Mouse (Mus musculus) limb, embryonic 10.5 days (tissue): ENCODE measurements around the gene Trim65. TPM values are rescaled to one million over a fixed set of nuclear protein-coding genes. Genes with fewer than 3 reads are reported as not detected.

Experiments used
- DNase-seq: peaks from one replicate; pipeline ENCODE4 v3.0.0-alpha.2; 2017; ENCODE audit warnings: low spot score
- H3K27ac ChIP-seq: fragments of 300-500 bp; sonication (generic); 2 replicates; pipeline ENCODE4 v1.5.1; 2016; ENCODE audit warnings: mild to moderate bottlenecking
- H3K27me3 ChIP-seq: fragments of 300-500 bp; sonication (generic); 2 replicates; pipeline ENCODE4 v1.6.1; 2016; ENCODE audit warnings: low read depth, mild to moderate bottlenecking; ENCODE audit not compliant: poor library complexity, severe bottlenecking
- H3K36me3 ChIP-seq: fragments of 300-500 bp; sonication (generic); 2 replicates; pipeline ENCODE4 v1.6.1; 2016; ENCODE audit warnings: mild to moderate bottlenecking, moderate library complexity
- H3K4me1 ChIP-seq: fragments of 300-500 bp; sonication (generic); 2 replicates; pipeline ENCODE4 v1.6.1; 2016
- H3K4me3 ChIP-seq: fragments of 300-500 bp; sonication (generic); 2 replicates; pipeline ENCODE4 v1.5.1; 2016; ENCODE audit warnings: mild to moderate bottlenecking, moderate library complexity
- H3K9me3 ChIP-seq: fragments of 300-500 bp; sonication (generic); replicated peaks from 2 replicates; pipeline ENCODE4 v1.6.1; 2016; ENCODE audit warnings: mild to moderate bottlenecking
- WGBS: fragments of 180-500 bp; shearing (Covaris S2); methylation state at CpG from one replicate; pipeline ENCODE4 v1.1.7; 2016; 5-methylcytosine and 5-hydroxymethylcytosine counted together
- polyA plus RNA-seq: library from polyadenylated mRNA; unstranded; fragments of >200 nt; fragmentation: Nextera tagmentation; extraction: Ambion mirVana; gene quantifications from 2 replicates; pipeline ENCODE4 v1.2.1, GENCODE M21; 2016

Trim65 gene
- polyA plus RNA-seq, result 1.9 and 2.1 TPM in 2 replicates

DNA sequence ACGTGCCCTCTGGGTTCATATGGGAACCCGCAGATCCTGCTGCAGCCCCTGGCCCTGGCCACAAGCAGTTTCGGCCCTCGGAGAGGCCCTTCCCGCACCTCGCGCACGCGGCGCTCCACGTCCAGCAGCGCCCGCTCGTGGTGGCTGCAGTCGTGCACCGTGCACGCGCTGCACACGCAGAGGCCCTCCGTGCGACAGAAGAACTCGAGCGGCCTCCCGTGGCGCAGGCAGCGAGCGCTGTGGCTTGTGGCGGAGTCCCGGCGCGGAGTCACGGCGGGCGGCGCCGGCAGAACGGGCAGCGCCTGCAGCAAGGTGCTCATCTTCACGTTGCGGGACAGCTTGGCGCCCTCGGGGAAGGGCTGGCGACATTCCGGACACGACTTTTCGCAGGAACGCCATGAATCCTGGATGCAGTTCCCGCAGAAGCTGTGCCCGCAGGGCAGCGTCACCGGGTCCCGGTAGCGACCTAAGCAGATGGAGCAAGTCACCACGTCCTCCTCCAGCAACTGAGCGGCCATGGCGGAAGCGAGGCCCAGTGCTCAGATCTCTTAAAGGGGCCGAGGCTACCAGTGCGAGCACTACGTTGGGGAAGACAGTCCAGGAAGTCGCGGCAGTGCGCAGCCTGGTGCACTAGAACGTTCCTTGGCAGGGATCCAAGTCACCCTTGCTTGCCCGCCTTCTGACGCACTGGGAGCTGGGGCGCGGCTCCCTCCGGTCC is at the start of gene Trim65:
Trim65 (minus strand) TSS at position 641 of the 718 bp plus-strand sequence.
- peaks cover 53% of the 10 kb centered on the region for H3K36me3 ChIP-seq
- peaks cover 9% of the 10 kb centered on the region; the same call in 1 of the 2 replicates for H3K27me3 ChIP-seq
- WGBS, result 3% methylated on average over 69 of the region's 69 CpGs
- H3K27ac ChIP-seq, result peak within 1 kb of the TSS; percentile 89
- H3K4me3 ChIP-seq, result peak within 1 kb of the TSS; percentile 70
- H3K4me1 ChIP-seq, result peaks cover 57% of the 10 kb centered on the region
- H3K9me3 ChIP-seq, result no peaks in the 10 kb centered on the region
- DNase-seq, result peak; percentile 88

GRCm38 (mm10) chr11:116178411-116179121 is 47.6 kb upstream of the Trim65 start:
- 92% methylated on average over 20 of the region's 20 CpGs for WGBS
- no peak overlapping the region for H3K27ac ChIP-seq
- H3K27me3 ChIP-seq, result no peaks in the 10 kb centered on the region
- no peaks in the 10 kb centered on the region for H3K9me3 ChIP-seq
- no peak for DNase-seq
- H3K4me3 ChIP-seq, result no peak overlapping the region
- no peaks in the 10 kb centered on the region for H3K4me1 ChIP-seq
- H3K36me3 ChIP-seq, result peaks cover 83% of the 10 kb centered on the region

DNA sequence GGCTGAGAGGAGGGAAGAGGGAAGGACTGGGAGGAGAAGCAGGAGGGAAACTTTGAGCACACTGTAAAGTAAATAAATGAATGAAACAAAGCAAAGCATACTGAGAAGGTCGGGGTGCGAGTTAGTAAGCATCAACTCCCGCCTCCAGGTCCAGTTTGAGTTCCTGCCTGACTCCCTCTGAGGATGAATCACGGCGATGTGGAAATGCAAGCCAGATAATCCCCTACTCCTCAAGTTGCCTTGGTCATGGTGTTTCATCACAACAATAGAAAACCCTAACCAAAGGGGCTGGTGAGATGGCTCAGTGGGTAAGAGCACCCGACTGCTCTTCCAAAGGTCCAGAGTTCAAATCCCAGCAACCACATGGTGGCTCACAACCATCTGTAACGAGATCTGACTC is 45.1 kb upstream of the Trim65 start:
- no peaks in the 10 kb centered on the region for H3K4me1 ChIP-seq
- H3K4me3 ChIP-seq, result no peak overlapping the region
- H3K27ac ChIP-seq, result no peak overlapping the region
- WGBS, result 92% methylated on average over 7 of the region's 7 CpGs
- H3K36me3 ChIP-seq, result peaks cover 82% of the 10 kb centered on the region
- H3K9me3 ChIP-seq, result no peaks in the 10 kb centered on the region
- H3K27me3 ChIP-seq, result no peaks in the 10 kb centered on the region
- no peak for DNase-seq

GRCm38 (mm10) chr11:116174775-116175448 is 44.0 kb upstream of the Trim65 start:
- 91% methylated on average over 22 of the region's 22 CpGs for WGBS
- H3K36me3 ChIP-seq, result peaks cover 72% of the 10 kb centered on the region

GRCm38 (mm10) chr11:116171959-116172358 is 41.0 kb upstream of the Trim65 start:
- peaks cover 15% of the 10 kb centered on the region for H3K4me1 ChIP-seq

More at GRCm38 (mm10) chr11:116174775-116175448, 44.0 kb upstream of the Trim65 start:
- Histone ChIP-seq H3K4me3 (no peak overlapping the region), H3K9me3 (no peaks in the 10 kb centered on the region), H3K4me1 (no peaks in the 10 kb centered on the region), H3K27me3 (no peaks in the 10 kb centered on the region), H3K27ac (no peak overlapping the region)
- DNase-seq, result no peak

DNA sequence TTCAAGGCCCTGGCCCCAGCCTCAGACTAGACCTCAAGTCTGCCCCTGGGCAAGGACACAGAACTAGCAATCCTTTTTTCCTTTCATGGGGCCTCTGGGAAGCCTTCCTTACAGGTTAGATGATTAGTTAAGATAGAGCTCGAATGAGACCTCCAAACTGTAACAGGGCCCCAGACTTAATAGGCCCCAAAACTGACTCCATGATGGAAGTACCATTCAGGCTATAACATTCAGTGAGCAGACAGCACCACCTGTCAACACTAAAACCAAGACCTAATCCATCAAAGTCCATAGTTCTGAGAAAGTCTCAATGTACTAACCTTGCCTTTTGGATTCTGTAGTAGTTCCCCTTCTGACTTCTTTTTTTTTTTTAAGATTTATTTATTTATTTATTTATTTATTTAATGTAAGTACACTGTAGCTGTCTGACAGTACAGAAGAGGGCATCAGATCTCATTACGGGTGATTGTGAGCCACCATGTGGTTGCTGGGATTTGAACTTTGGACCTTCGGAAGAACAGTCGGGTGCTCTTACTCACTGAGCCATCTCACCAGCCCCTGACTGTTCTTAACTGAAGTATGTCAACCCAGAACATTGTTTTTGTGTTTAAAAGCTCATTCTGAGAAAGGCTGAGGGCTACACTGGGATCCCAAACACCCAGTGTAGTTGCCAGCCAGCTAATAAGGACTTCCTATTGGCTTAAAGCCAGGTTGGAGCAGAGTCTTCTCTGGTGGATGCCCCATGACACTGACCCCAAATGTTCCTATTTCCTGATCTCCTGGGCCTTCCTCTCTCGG is 39.3 kb upstream of the Trim65 start:
- WGBS, result 90% methylated on average over 5 of the region's 5 CpGs
- no peak for DNase-seq
- H3K27ac ChIP-seq, result no peak overlapping the region
- no peaks in the 10 kb centered on the region for H3K9me3 ChIP-seq
- H3K36me3 ChIP-seq, result peaks cover 46% of the 10 kb centered on the region
- H3K27me3 ChIP-seq, result no peaks in the 10 kb centered on the region
- H3K4me3 ChIP-seq, result no peak overlapping the region
- H3K4me1 ChIP-seq, result peaks cover 23% of the 10 kb centered on the region

More at GRCm38 (mm10) chr11:116171959-116172358, 41.0 kb upstream of the Trim65 start:
- no peak overlapping the region for H3K27ac ChIP-seq
- DNase-seq, result no peak
- H3K4me3 ChIP-seq, result no peak overlapping the region
- H3K27me3 ChIP-seq, result no peaks in the 10 kb centered on the region
- H3K36me3 ChIP-seq, result peaks cover 45% of the 10 kb centered on the region
- no peaks in the 10 kb centered on the region for H3K9me3 ChIP-seq
- 92% methylated on average over 2 of the region's 2 CpGs for WGBS

- H3K4me3 ChIP-seq, result no peak overlapping the region
- H3K9me3 ChIP-seq, result no peaks in the 10 kb centered on the region
- no peaks in the 10 kb centered on the region for H3K27me3 ChIP-seq
- 91% methylated on average over 3 of the region's 3 CpGs for WGBS
- H3K36me3 ChIP-seq, result peaks cover 46% of the 10 kb centered on the region
- DNase-seq, result no peak
- no peak overlapping the region for H3K27ac ChIP-seq
- peaks cover 23% of the 10 kb centered on the region for H3K4me1 ChIP-seq
These were observed 38.3 kb upstream of the Trim65 start for GRCm38 (mm10) chr11:116169214-116169613.

GRCm38 (mm10) chr11:116167884-116168439 is 37.0 kb upstream of the Trim65 start, which contains the start of gene Fbf1:
Fbf1 (minus strand) TSS chr11:116168166.
- WGBS, result under 1% methylated on average over 40 of the region's 40 CpGs
- peak; percentile 94 for DNase-seq
- H3K27me3 ChIP-seq, result no peaks in the 10 kb centered on the region
- peaks cover 46% of the 10 kb centered on the region for H3K36me3 ChIP-seq
- peaks cover 30% of the 10 kb centered on the region for H3K4me1 ChIP-seq
- peak within 1 kb of the TSS; percentile 92 for H3K27ac ChIP-seq
- no peaks in the 10 kb centered on the region for H3K9me3 ChIP-seq
- peak within 1 kb of the TSS; percentile 78 for H3K4me3 ChIP-seq

DNA sequence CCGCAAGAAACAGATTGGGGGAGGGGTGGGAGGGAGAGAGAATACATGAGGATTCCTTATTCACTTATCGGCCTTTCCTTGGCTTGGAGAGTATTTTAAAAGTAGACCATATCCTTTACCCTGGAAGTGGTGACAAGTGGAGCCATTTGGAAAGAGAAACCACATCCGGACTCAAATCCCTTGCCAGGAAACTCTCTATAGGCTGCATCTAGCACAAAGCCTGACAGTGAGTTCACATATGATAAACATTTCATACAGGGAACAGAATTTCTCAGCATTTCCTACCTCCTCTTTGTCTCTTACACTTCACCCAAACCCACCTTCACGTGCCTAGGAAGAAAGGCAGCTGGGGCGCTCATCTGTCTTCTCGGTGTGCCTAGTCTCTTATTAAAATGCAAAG is 36.3 kb upstream of the Trim65 start:
- H3K4me3 ChIP-seq, result peak overlapping the region; percentile 78
- DNase-seq, result no peak

GRCm38 (mm10) chr11:116163002-116163401 is 32.1 kb upstream of the Trim65 start:
- H3K36me3 ChIP-seq, result peaks cover 82% of the 10 kb centered on the region
- H3K4me1 ChIP-seq, result peaks cover 23% of the 10 kb centered on the region
- no peaks in the 10 kb centered on the region for H3K27me3 ChIP-seq
- H3K4me3 ChIP-seq, result no peak overlapping the region
- H3K27ac ChIP-seq, result no peak overlapping the region
- no peaks in the 10 kb centered on the region for H3K9me3 ChIP-seq
- WGBS, result 61% methylated on average over 9 of the region's 9 CpGs
- DNase-seq, result no peak

More for the DNA sequence above, 36.3 kb upstream of the Trim65 start:
- Histone ChIP-seq H3K27ac (peak overlapping the region; percentile 92), H3K27me3 (no peaks in the 10 kb centered on the region), H3K9me3 (no peaks in the 10 kb centered on the region), H3K4me1 (peaks cover 31% of the 10 kb centered on the region), H3K36me3 (peaks cover 45% of the 10 kb centered on the region)
- WGBS, result 18% methylated on average over 6 of the region's 6 CpGs

DNA sequence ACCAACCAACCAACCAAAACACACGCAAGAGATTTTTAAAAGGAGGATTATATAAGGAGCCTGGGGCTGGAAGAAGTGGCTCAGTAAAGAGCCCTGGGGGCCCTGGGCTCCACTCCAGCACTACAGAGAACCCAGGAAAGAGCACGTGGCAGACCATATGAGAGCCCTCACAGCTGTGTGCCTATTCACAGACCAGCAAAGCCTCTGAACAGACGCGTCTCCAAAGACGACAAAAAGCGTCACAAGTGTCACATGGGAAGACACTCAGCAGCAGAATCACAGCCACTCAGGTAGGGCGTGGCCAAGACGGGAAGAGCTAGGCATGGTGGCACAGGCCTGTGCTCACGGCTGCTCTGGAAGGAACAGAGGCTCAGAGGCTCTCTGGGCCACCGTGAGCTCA is 31.2 kb upstream of the Trim65 start:
- Histone ChIP-seq H3K9me3 (no peaks in the 10 kb centered on the region), H3K4me1 (peaks cover 18% of the 10 kb centered on the region), H3K27me3 (no peaks in the 10 kb centered on the region), H3K27ac (no peak overlapping the region), H3K4me3 (no peak overlapping the region), H3K36me3 (peaks cover 91% of the 10 kb centered on the region)
- WGBS, result 82% methylated on average over 10 of the region's 10 CpGs
- no peak for DNase-seq

- 59% methylated on average over 12 of the region's 12 CpGs for WGBS
- DNase-seq, result no peak
These were observed 30.4 kb upstream of the Trim65 start for GRCm38 (mm10) chr11:116161312-116161711.

More at GRCm38 (mm10) chr11:116161312-116161711, 30.4 kb upstream of the Trim65 start:
- H3K9me3 ChIP-seq, result no peaks in the 10 kb centered on the region
- peaks cover 96% of the 10 kb centered on the region for H3K36me3 ChIP-seq
- H3K4me1 ChIP-seq, result peaks cover 10% of the 10 kb centered on the region
- no peaks in the 10 kb centered on the region for H3K27me3 ChIP-seq
- no peak overlapping the region for H3K4me3 ChIP-seq
- no peak overlapping the region for H3K27ac ChIP-seq
